10 mouse cellular contexts compared by ENCODE assay signal in the genomic region with DNA sequence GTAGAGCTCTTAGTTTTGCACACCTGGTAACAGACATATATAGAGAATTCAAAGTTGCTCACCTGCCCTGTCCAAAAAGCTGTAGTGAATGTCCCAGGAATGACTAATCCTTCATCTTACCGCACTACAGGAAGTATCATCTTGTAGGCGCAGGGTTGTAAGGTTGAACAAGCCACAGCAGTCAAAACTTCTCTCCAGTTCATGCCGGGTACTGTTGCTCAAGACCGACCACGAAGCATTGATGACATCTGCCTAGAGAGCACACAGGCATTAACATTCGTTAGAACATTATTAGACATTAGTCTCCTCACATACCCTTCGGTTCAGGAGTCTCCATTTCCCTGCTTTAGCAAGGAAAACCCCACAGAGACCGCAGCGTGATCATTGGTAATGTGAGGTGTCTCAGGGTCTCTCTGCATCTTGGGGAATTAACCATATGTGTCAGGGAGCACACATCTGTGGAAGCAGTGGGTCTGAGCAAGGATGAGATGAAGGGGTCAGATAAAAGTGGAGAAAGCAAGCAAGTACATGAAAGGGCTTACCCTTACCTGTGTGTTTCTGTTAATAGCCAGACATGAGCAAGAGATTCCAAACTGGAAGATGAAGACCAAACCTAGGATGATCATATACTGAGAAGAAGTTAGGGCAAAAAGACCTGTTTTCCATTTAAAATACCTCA. TPM values are rescaled to one million over a fixed set of nuclear protein-coding genes. Genes with fewer than 3 reads are reported as not detected.
DNase-seq lines count a peak whose midpoint lies in the region; ATAC-seq and TF ChIP-seq lines count a peak whose summit lies in the region.
"Had no signal": no experiment of that assay in that cellular context is flagged by ENCODE, and none has a peak within 500 bp of the region (broad histone marks: within the 10 kb centered on the region; RNA-seq: fewer than 3 reads in every experiment).

No protein-coding gene starts in this region.

- intact Hi-C loops in heart, postnatal 36 days (cut with DNase I), result no loop called here

- H3K27me3 ChIP-seq in heart, embryonic 10.5 days (ENCODE audit: insufficient read depth, poor library complexity, severe bottlenecking), result no peaks in the 10 kb centered on the region
- H3K27me3 ChIP-seq in E14TG2a.4 (ENCODE audit: insufficient read depth, low read length), result no peaks in the 10 kb centered on the region
- H3K27me3 ChIP-seq in liver, embryonic 16.5 days (ENCODE audit: control insufficient read depth, insufficient read depth, low read depth, low read length), result no peaks in the 10 kb centered on the region

- peak overlapping the region; percentile 67 for H3K9ac ChIP-seq in liver, embryonic 16.5 days (ENCODE audit: low read depth, low read length)

- no peak for TF ChIP-seq CTCF in E14TG2a.4 (conservative IDR thresholded peaks at IDR 0.05; ENCODE audit: low read length)

- H3K4me3 ChIP-seq in heart, embryonic 10.5 days, result peak overlapping the region; percentile 65
- H3K4me3 ChIP-seq in E14TG2a.4 (replicated peaks; ENCODE audit: low read length), result peak overlapping the region; percentile 88
- H3K4me3 ChIP-seq in liver, embryonic 16.5 days (ENCODE audit: low read depth, low read length), result peak overlapping the region; percentile 73

- peaks cover 36% of the 10 kb centered on the region for H3K4me1 ChIP-seq in heart, embryonic 10.5 days
- peaks cover 65% of the 10 kb centered on the region for H3K4me1 ChIP-seq in E14TG2a.4 (replicated peaks; ENCODE audit: low read depth, low read length)
- peaks cover 39% of the 10 kb centered on the region for H3K4me1 ChIP-seq in liver, embryonic 16.5 days (ENCODE audit: control insufficient read depth, low read depth, low read length)

- 86% methylated on average over 9 of the region's 9 CpGs for WGBS in heart, embryonic 10.5 days
- WGBS in liver, embryonic 16.5 days (ENCODE audit: insufficient replicate concordance), result 44% methylated on average over 9 of the region's 9 CpGs

- peak overlapping the region; percentile 77 for H3K4me2 ChIP-seq in liver, embryonic 16.5 days (ENCODE audit: low read depth, low read length)

- H3K9me3 ChIP-seq in heart, embryonic 10.5 days, result no peaks in the 10 kb centered on the region
- H3K9me3 ChIP-seq in E14TG2a.4 (ENCODE audit: low read length), result no peaks in the 10 kb centered on the region
- H3K9me3 ChIP-seq in liver, embryonic 16.5 days (replicated peaks; ENCODE audit: control insufficient read depth, low read length), result no peaks in the 10 kb centered on the region

- peaks cover 38% of the 10 kb centered on the region for H3K36me3 ChIP-seq in heart, embryonic 10.5 days
- H3K36me3 ChIP-seq in E14TG2a.4 (ENCODE audit: insufficient read depth, low read length), result peaks cover 53% of the 10 kb centered on the region
- H3K36me3 ChIP-seq in liver, embryonic 16.5 days (ENCODE audit: control insufficient read depth, insufficient read depth), result peaks cover 25% of the 10 kb centered on the region

- ATAC-seq in granulocyte monocyte progenitor cell, adult 5-6 weeks (replicated peaks; ENCODE audit: poor library complexity, severe bottlenecking), result peak; percentile 41
- ATAC-seq in liver, embryonic 16.5 days (ENCODE audit: low read depth), result no peak

- 0 out of 2 replicates have a peak overlapping the region, but pooled peaks have one; percentile 87 for H3K27ac ChIP-seq in heart, embryonic 10.5 days
- H3K27ac ChIP-seq in liver, embryonic 16.5 days (ENCODE audit: low read length), result peak overlapping the region; percentile 78

- DNase-seq in heart, embryonic 10.5 days (ENCODE audit: low spot score), result no peak
- no peak for DNase-seq in heart, postnatal 36 days
- no peak for DNase-seq in thymus, postnatal 36 days
- DNase-seq in adrenal gland, adult 2 months, result no peak
- no peak for DNase-seq in left cerebral cortex, adult 11 months (ENCODE audit: low spot score)
- DNase-seq: kidney, adult 8-10 months; retina, postnatal 1 day had no signal

RNA-seq across cellular contexts. Expression of gene Tspan31, which starts 1.6 kb away (rescaled TPM):
- polyA plus RNA-seq in heart, embryonic 10.5 days (2016; fragmentation: Nextera tagmentation; extraction: Ambion mirVana), result 138 and 154 TPM in 2 replicates
- total RNA-seq in heart, postnatal 36 days (2021), result 10 to 100 TPM; 43.8 to 46.9 TPM
- total RNA-seq in granulocyte monocyte progenitor cell, adult 5-6 weeks (2014; fragmentation: Nextera tagmentation), result 92.4 and 102 TPM in 2 replicates
- total RNA-seq in granulocyte monocyte progenitor cell, adult 5-6 weeks (2017), result 82.5 and 82.6 TPM in 2 replicates
- polyA plus RNA-seq in liver, embryonic 16.5 days (2015; fragmentation: Nextera tagmentation; extraction: Ambion mirVana), result 87.4 and 96.7 TPM in 2 replicates
- 100 to 1,000 TPM; 115 to 129 TPM for total RNA-seq in adrenal gland, adult 2 months (2021)
- polyA plus RNA-seq in adrenal gland, adult 2 months (2012; rRNA removed), result 53.3 and 62.3 TPM in 2 replicates

RNA-seq across cellular contexts. Expression of gene Cdk4, which starts 5.2 kb away (rescaled TPM):
- polyA plus RNA-seq in heart, embryonic 10.5 days (2016; fragmentation: Nextera tagmentation; extraction: Ambion mirVana), result 1,495 and 2,024 TPM in 2 replicates
- total RNA-seq in heart, postnatal 36 days (2021), result 10 to 100 TPM; 76.7 to 85.5 TPM
- 721 and 802 TPM in 2 replicates for total RNA-seq in granulocyte monocyte progenitor cell, adult 5-6 weeks (2014; fragmentation: Nextera tagmentation)
- 568 and 716 TPM in 2 replicates for total RNA-seq in granulocyte monocyte progenitor cell, adult 5-6 weeks (2017)
- 293 and 317 TPM in 2 replicates for polyA plus RNA-seq in liver, embryonic 16.5 days (2015; fragmentation: Nextera tagmentation; extraction: Ambion mirVana)
- 100 to 1,000 TPM; 166 to 233 TPM for total RNA-seq in adrenal gland, adult 2 months (2021)
- 100 and 106 TPM in 2 replicates for polyA plus RNA-seq in adrenal gland, adult 2 months (2012; rRNA removed)

RNA-seq across cellular contexts. Expression of gene Agap2, which starts 6.6 kb away (rescaled TPM):
- 0.50 TPM in 1 of 2 replicates, not detected in the other for polyA plus RNA-seq in heart, embryonic 10.5 days (2016; fragmentation: Nextera tagmentation; extraction: Ambion mirVana)
- 1 to 10 TPM; 5.6 to 7.0 TPM for total RNA-seq in heart, postnatal 36 days (2021)
- 26.3 and 27.2 TPM in 2 replicates for total RNA-seq in granulocyte monocyte progenitor cell, adult 5-6 weeks (2014; fragmentation: Nextera tagmentation)
- total RNA-seq in granulocyte monocyte progenitor cell, adult 5-6 weeks (2017), result 18.8 and 34.4 TPM in 2 replicates
- polyA plus RNA-seq in liver, embryonic 16.5 days (2015; fragmentation: Nextera tagmentation; extraction: Ambion mirVana), result 0.71 and 1.2 TPM in 2 replicates
- total RNA-seq in adrenal gland, adult 2 months (2021), result 1 to 10 TPM; 2.2 to 3.8 TPM
- polyA plus RNA-seq in adrenal gland, adult 2 months (2012; rRNA removed), result 8.7 and 9.8 TPM in 2 replicates

RNA-seq across cellular contexts. Expression of gene March9, which starts 8.5 kb away (rescaled TPM):
- 0.15 and 0.24 TPM in 2 replicates for polyA plus RNA-seq in heart, embryonic 10.5 days (2016; fragmentation: Nextera tagmentation; extraction: Ambion mirVana)
- total RNA-seq in heart, postnatal 36 days (2021), result 1 to 10 TPM; 2.3 to 2.9 TPM
- not detected in 2 replicates for total RNA-seq in granulocyte monocyte progenitor cell, adult 5-6 weeks (2014; fragmentation: Nextera tagmentation)
- not detected in 2 replicates for total RNA-seq in granulocyte monocyte progenitor cell, adult 5-6 weeks (2017)
- polyA plus RNA-seq in liver, embryonic 16.5 days (2015; fragmentation: Nextera tagmentation; extraction: Ambion mirVana), result not detected in 2 replicates
- 10 to 100 TPM in 1 of 2 experiments, 1 to 10 TPM in 1; 5.4 to 12.2 TPM for total RNA-seq in adrenal gland, adult 2 months (2021)
- 20.1 and 20.6 TPM in 2 replicates for polyA plus RNA-seq in adrenal gland, adult 2 months (2012; rRNA removed)

RNA-seq across cellular contexts. Expression of gene Cyp27b1, which starts 20.4 kb away (rescaled TPM):
- 0.09 TPM in 1 of 2 replicates, not detected in the other for polyA plus RNA-seq in heart, embryonic 10.5 days (2016; fragmentation: Nextera tagmentation; extraction: Ambion mirVana)
- under 1 TPM; 0.14 to 0.31 TPM for total RNA-seq in heart, postnatal 36 days (2021)
- total RNA-seq in granulocyte monocyte progenitor cell, adult 5-6 weeks (2014; fragmentation: Nextera tagmentation), result 0.45 TPM in 1 of 2 replicates, not detected in the other
- total RNA-seq in granulocyte monocyte progenitor cell, adult 5-6 weeks (2017), result 0.69 TPM in 1 of 2 replicates, not detected in the other
- 0.04 TPM in 1 of 2 replicates, not detected in the other for polyA plus RNA-seq in liver, embryonic 16.5 days (2015; fragmentation: Nextera tagmentation; extraction: Ambion mirVana)
- total RNA-seq in adrenal gland, adult 2 months (2021), result under 1 TPM; 0.28 to 0.61 TPM
- 0.28 and 0.35 TPM in 2 replicates for polyA plus RNA-seq in adrenal gland, adult 2 months (2012; rRNA removed)
